Mouse (Mus musculus) lung, embryonic 14.5 days (tissue): ENCODE measurements around the gene Rpl18. TPM values are rescaled to one million over a fixed set of nuclear protein-coding genes. Genes with fewer than 3 reads are reported as not detected.
A peak's percentile ranks its signal among the peaks of the same experiment; 100 is the strongest.

Experiments
- ATAC-seq: fragments of 200-750 bp; cut with Nextera tagmentation; 2 replicates; pipeline ENCODE4 v1.8.0; 2017; ENCODE audit warnings: mild to moderate bottlenecking, moderate TSS enrichment, moderate library complexity; ENCODE audit not compliant: insufficient read depth
- DNase-seq: peaks from one replicate; pipeline ENCODE4 v3.0.0-alpha.2; 2015
- H3K27ac ChIP-seq: fragments of 300-500 bp; sonication (generic); 2 replicates; pipeline ENCODE4 v1.5.1; 2014; ENCODE audit warnings: low read depth, mild to moderate bottlenecking, moderate library complexity
- H3K27me3 ChIP-seq: fragments of 300-500 bp; sonication (generic); 2 replicates; pipeline ENCODE4 v1.6.1; 2014; ENCODE audit warnings: low read length, control low read depth; ENCODE audit not compliant: insufficient read depth
- H3K36me3 ChIP-seq: fragments of 300-500 bp; sonication (generic); 2 replicates; pipeline ENCODE4 v1.6.1; 2014; ENCODE audit warnings: control low read depth; ENCODE audit not compliant: insufficient read depth
- H3K4me1 ChIP-seq: fragments of 300-500 bp; sonication (generic); 2 replicates; pipeline ENCODE4 v1.6.1; 2014; ENCODE audit warnings: antibody characterized with exemption, control low read depth; ENCODE audit not compliant: insufficient read depth
- H3K4me2 ChIP-seq: fragments of 300-500 bp; sonication (generic); 2 replicates; pipeline ENCODE4 v1.6.1; 2014; ENCODE audit warnings: mild to moderate bottlenecking
- H3K4me3 ChIP-seq: fragments of 300-500 bp; sonication (generic); 2 replicates; pipeline ENCODE4 v1.5.1; 2014; ENCODE audit warnings: low read depth, low read length
- H3K9ac ChIP-seq: fragments of 300-500 bp; sonication (generic); 2 replicates; pipeline ENCODE4 v1.6.1; 2014
- H3K9me3 ChIP-seq: fragments of 300-500 bp; sonication (generic); 2 replicates; pipeline ENCODE4 v1.6.1; 2016; ENCODE audit warnings: low read depth, low read length, control low read depth
- CTCF ChIP-seq: IDR thresholded peaks from 2 replicates; pipeline ENCODE4 v1.5.1; 2016; ENCODE audit warnings: antibody characterized with exemption, low read depth
- WGBS: fragments of 180-500 bp; shearing (Covaris S2); extraction: QIAGEN DNeasy Blood & Tissue Kit; methylation state at CpG from one replicate; pipeline ENCODE4 v1.1.7; 2014; 5-methylcytosine and 5-hydroxymethylcytosine counted together
- polyA plus RNA-seq: library from polyadenylated mRNA; unstranded; fragments of >200 nt; fragmentation: Nextera tagmentation; extraction: Ambion mirVana; gene quantifications from 2 replicates; pipeline ENCODE4 v1.2.1, GENCODE M21; 2014

The Rpl18 gene
- polyA plus RNA-seq, 1 experiment from 2014 or later: 1,303 TPM

GRCm38 (mm10) chr7:45681046-45681736 lies 34.1 kb upstream of the Rpl18 start:
- no peak for DNase-seq
- Histone ChIP-seq H3K9ac (no peak overlapping the region), H3K27ac (no peak overlapping the region)

GRCm38 (mm10) chr7:45682144-45683126 lies 32.8 kb upstream of the Rpl18 start:
- peak overlapping the region; percentile 46 for H3K4me2 ChIP-seq
- peaks cover 7% of the 10 kb centered on the region; the same call in 1 of the 2 replicates for H3K4me1 ChIP-seq
- WGBS: 28% methylated on average over 14 of the region's 14 CpGs
- no peaks in the 10 kb centered on the region for H3K9me3 ChIP-seq
- 0 out of 2 replicates have a peak overlapping the region, but pooled peaks have one; percentile 25 for H3K9ac ChIP-seq
- peak; percentile 97 for DNase-seq
- no peaks in the 10 kb centered on the region for H3K36me3 ChIP-seq
- H3K4me3 ChIP-seq: no peak overlapping the region
- peak overlapping the region; percentile 56; the same call in 1 of the 2 replicates for H3K27ac ChIP-seq
- TF ChIP-seq CTCF: peak; percentile 98
- no peaks in the 10 kb centered on the region for H3K27me3 ChIP-seq
- peak; percentile 80 for ATAC-seq

More at GRCm38 (mm10) chr7:45681046-45681736, 34.1 kb upstream of the Rpl18 start:
- WGBS: 72% methylated on average over 8 of the region's 8 CpGs
- Histone ChIP-seq H3K27me3 (no peaks in the 10 kb centered on the region), H3K36me3 (no peaks in the 10 kb centered on the region), H3K4me3 (no peak overlapping the region), H3K9me3 (no peaks in the 10 kb centered on the region), H3K4me2 (no peak overlapping the region), H3K4me1 (peaks cover 7% of the 10 kb centered on the region; the same call in 1 of the 2 replicates)
- no peak for ATAC-seq
- TF ChIP-seq CTCF: no peak

- H3K4me3 ChIP-seq: no peak within 1 kb of the TSS
- ATAC-seq (no peak), DNase-seq (no peak)
- H3K9ac ChIP-seq: no peak within 1 kb of the TSS; the same call in 1 of the 2 replicates
- no peak for TF ChIP-seq CTCF
- no peaks in the 10 kb centered on the region for H3K9me3 ChIP-seq
- H3K4me1 ChIP-seq: peaks cover 7% of the 10 kb centered on the region; the same call in 1 of the 2 replicates
- WGBS: 72% methylated on average over 7 of the region's 7 CpGs
- H3K4me2 ChIP-seq: no peak within 1 kb of the TSS
- no peaks in the 10 kb centered on the region for H3K27me3 ChIP-seq
- no peaks in the 10 kb centered on the region for H3K36me3 ChIP-seq
- H3K27ac ChIP-seq: no peak within 1 kb of the TSS
Observed at GRCm38 (mm10) chr7:45683396-45684050, 31.7 kb upstream of the Rpl18 start, which contains the start of gene Ntn5. TSS of gene Ntn5 (plus strand) at chr7:45684022.

GRCm38 (mm10) chr7:45685811-45686210 lies 29.4 kb upstream of the Rpl18 start:
- H3K4me2 ChIP-seq: no peak overlapping the region
- ATAC-seq: no peak
- peaks cover 7% of the 10 kb centered on the region; the same call in 1 of the 2 replicates for H3K4me1 ChIP-seq
- 26% methylated on average over 10 of the region's 10 CpGs for WGBS
- H3K9ac ChIP-seq: no peak overlapping the region
- no peaks in the 10 kb centered on the region for H3K36me3 ChIP-seq
- TF ChIP-seq CTCF: no peak
- no peak overlapping the region for H3K27ac ChIP-seq
- DNase-seq: no peak
- H3K4me3 ChIP-seq: no peak overlapping the region
- H3K9me3 ChIP-seq: no peaks in the 10 kb centered on the region
- H3K27me3 ChIP-seq: no peaks in the 10 kb centered on the region

- peaks cover 7% of the 10 kb centered on the region; the same call in 1 of the 2 replicates for H3K4me1 ChIP-seq
- no peaks in the 10 kb centered on the region for H3K9me3 ChIP-seq
- no peaks in the 10 kb centered on the region for H3K36me3 ChIP-seq
- no peak overlapping the region for H3K4me3 ChIP-seq
- no peaks in the 10 kb centered on the region for H3K27me3 ChIP-seq
- ATAC-seq (no peak), DNase-seq (no peak)
- TF ChIP-seq CTCF: no peak
- no peak overlapping the region for H3K27ac ChIP-seq
- no peak overlapping the region for H3K9ac ChIP-seq
- WGBS: 52% methylated on average over 3 of the region's 3 CpGs
- H3K4me2 ChIP-seq: no peak overlapping the region
Observed at GRCm38 (mm10) chr7:45686841-45687240, 28.4 kb upstream of the Rpl18 start.

- no peaks in the 10 kb centered on the region for H3K9me3 ChIP-seq
- no peak overlapping the region for H3K27ac ChIP-seq
- H3K4me1 ChIP-seq: no peaks in the 10 kb centered on the region
- H3K27me3 ChIP-seq: no peaks in the 10 kb centered on the region
- DNase-seq (no peak), ATAC-seq (no peak)
- WGBS: 56% methylated on average over 6 of the region's 6 CpGs
- no peaks in the 10 kb centered on the region for H3K36me3 ChIP-seq
- TF ChIP-seq CTCF: no peak
- H3K9ac ChIP-seq: no peak overlapping the region
- no peak overlapping the region for H3K4me2 ChIP-seq
- no peak overlapping the region for H3K4me3 ChIP-seq
Observed at GRCm38 (mm10) chr7:45689099-45689498, 26.2 kb upstream of the Rpl18 start.
